Mouse (Mus musculus) olfactory bulb, adult 2 months (tissue): ENCODE results near the gene Casd1.

Source experiments
- CTCF ChIP-seq: fragments of 200-500 bp; IDR thresholded peaks from 2 replicates; pipeline ENCODE4 v1.5.1; 2012; ENCODE audit warnings: low read depth, mild to moderate bottlenecking, low read length, moderate library complexity; ENCODE audit not compliant: insufficient read depth
- POLR2A ChIP-seq: fragments of 200-500 bp; IDR thresholded peaks from 2 replicates; pipeline ENCODE4 v1.6.1; 2012; ENCODE audit warnings: mild to moderate bottlenecking, low read depth, low read length, moderate library complexity; ENCODE audit not compliant: insufficient read depth

DNA sequence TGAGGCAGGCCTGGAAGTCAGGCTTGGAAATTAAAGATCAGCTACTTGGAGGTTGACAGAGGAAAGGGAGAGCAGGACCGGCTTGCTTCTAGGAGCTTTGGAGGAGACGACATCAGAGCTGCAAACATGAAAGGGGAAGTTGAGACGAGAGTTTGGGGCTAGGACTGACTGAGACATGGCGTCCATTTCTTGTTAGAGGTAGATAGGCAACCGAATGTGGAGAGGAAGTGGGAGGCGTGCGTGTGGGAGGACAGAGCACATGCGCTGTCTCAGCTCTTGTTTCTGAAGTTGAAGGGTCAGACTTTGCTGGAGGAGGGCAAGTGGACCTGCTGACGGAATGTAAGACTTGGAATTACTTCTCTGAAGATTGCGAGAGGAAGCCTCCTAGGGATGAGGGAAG lies 17.3 kb downstream of the Casd1 start:
- TF ChIP-seq CTCF (no peak), POLR2A (no peak)
